Mouse (Mus musculus) T-helper 17 cell (primary cell): ENCODE results near the gene Rnf157.

Experiments used
- in situ Hi-C, 2 experiments: fragments of 300-600 bp; cut with MboI, MseI; formaldehyde crosslinking; loops; 1 replicate in 1 of 2; 2 replicates in 1 of 2; pipeline ENCODE4 v1.15.1; 2025; ENCODE audit warnings: high pct_unique_total_duplicates in 2 of 2

The Rnf157 gene

DNA sequence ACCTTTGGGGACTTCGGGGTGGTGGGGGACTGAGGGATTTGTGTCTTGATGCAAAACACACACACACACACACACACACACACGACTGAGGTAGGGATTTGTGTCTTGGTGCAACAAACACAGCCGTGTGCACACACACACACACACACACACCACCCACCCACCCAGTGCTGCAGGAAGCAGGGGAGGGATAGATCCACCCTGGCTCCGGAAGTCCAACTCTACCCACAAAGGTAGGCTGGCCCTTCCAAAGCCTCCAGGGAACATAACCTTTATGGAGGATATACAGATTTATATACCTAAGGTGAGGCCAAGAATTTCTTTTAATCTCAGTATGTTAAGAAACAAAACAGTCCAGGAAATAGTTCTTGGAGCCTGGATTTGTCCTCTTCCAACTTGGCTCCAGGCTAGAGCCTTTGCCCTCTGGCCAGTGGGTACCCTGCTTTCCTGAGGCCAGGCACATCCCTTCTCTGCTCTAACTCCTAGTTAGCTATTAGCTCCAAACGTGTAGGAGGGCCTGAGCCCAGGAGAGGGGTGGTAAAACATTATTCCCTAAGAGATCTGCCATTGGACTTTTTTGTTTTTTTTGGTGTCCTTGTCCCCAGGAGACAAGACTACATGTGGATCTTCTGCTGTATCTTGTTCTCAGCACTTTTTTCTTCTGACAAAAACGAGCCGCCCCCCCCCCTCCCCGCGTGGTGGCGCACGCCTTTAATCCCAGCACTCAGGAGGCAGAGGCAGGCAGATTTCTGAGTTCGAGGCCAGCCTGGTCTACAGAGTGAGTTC lies 22.3 kb upstream of the Rnf157 start:
- in situ Hi-C loops, result loop anchor here in 1 of 2 experiments (25.0 kb wide), 1 partner anchor 877 kb away; no protein-coding TSS in a partner anchor

DNA sequence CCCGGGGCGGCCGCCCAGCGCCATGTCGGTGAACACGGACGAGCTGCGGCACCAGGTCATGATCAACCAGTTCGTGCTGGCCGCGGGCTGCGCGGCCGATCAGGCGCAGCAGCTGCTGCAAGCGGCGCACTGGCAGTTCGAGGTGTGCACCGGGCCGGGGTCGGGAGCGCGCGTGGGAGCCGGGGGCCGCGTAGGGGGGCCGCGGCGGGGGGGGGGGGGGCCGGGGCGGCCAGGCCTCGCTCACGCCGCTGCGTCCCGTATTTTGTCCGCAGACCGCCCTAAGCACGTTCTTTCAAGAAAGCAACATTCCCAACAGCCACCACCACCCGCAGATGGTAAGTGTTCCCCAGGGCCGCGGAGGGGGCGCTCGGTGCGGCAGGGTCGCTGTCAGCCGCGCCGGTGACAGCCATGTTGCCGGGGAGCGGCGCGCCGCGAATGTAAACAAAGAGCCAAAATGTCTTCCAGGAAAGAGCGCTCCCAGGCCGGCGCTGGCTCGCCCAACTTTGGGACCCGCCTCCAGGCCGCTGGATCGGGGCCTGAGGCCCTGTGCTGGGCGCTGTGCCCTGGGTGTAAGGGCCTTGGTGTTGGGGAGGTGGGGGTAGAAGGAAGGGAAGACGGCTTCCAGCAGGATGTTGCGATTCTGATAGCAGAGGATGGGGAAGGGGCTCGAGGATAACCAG lies 21.6 kb upstream of the Rnf157 start:
- in situ Hi-C loops, result loop anchor here in 1 of 2 experiments (25.0 kb wide), 1 partner anchor 878 kb away; no protein-coding TSS in a partner anchor

DNA sequence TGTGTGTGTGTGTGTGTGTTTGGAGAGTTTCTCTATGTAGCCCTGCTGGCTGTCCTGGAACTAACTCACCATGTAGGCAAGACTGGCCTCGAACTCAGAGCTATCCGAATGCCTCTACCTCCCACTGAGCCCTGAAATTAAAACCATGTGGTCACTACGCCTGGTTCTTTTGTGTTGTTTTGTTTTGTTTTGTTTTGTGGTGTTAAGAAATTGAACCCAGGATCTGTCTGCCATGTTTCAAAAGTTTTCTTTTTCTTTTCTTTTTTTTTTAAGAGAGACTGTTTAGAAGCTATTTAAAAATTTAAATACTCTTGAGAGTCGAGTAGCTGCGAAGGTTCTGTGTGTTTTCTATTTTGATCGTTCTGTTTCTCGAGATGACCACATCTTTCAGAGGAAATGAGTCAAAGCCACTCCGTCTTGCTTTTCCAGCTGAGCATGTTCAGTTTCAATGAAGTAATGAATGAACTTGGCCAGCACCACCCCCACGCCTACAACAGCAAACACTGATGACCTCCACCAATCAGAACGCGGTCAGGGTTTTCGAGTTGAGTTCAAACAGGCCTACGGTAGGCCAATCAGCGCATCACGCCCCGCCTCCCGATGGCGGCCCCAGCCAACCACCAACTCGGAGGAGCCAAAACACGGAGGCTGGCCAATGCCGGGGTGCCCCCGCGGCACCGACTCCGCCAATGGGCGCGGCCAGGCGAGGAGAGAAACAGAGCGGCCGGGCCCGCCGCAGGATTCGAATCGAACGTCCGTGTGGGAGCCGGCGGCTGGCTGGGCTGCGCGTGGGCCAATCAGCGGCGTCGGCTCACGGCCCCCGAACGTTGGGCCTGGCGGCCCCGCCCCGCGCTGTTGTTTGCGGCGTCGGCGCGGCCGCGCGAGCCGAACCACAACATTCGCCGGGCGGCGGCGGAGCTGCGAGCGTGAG lies 20.8 kb upstream of the Rnf157 start, which contains the start of gene Ubald2:
Ubald2 (plus strand) TSS at position 739 of the 931 bp plus-strand sequence.
- in situ Hi-C loops, result loop anchor here in 1 of 2 experiments (25.0 kb wide), 1 partner anchor 879 kb away; no protein-coding TSS in a partner anchor

DNA sequence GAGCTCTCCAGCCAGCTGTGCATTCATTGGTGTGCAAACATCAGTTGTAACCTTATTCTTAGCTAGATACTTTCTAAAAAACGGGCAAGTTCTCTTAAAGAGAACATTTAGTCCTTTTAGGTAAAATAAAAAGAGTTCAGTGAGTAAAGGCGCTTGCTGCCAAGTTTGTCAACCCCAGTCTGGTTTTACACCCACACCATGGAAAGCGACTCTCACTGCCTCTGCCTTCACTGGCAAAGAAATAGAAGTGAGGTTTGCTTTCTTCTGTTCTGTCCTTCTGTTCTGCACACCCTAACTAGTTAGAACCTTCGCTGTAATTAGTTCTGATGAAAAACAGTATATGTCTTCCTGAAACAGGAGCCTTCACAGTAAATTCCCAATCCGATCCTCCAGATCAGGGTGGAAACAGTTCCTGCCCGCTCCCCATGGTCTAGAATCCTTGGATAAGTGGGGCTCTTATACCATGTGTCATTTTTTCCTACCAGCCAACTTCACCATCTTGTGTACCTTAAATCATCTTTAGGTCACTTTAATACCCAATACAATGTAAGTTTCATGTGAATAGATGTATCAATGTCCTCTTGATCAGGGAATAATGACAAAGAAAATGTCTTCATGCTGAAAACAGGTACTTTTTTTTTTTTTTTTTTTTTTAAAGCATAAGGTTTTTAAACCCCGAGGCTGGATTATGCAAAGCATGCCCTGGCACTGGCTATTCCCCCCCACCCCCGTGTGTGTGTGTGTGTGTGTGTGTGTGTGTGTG lies 19.9 kb upstream of the Rnf157 start:
- in situ Hi-C loops, result loop anchor here in 1 of 2 experiments (25.0 kb wide), 1 partner anchor 880 kb away; no protein-coding TSS in a partner anchor

DNA sequence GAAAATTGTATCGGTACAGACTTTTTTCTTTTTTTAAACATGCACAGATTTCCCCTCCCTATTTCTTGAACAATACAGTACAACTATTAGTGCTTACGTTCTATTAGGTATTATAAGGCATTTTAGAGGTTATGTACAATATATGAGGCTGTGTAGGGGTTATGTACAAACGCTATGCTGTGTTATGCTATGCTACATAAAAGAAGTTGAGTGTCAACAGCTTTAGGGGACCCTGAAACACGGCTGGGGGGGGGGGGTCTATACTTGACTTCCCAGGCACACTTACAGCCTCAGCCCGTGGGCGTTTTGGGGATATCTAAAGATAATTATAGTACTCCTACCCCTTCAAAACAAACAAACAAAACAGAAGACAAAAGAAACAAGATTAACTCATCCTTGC lies 19.3 kb upstream of the Rnf157 start:
- in situ Hi-C loops, result loop anchor here in 1 of 2 experiments (25.0 kb wide), 1 partner anchor 880 kb away; no protein-coding TSS in a partner anchor

DNA sequence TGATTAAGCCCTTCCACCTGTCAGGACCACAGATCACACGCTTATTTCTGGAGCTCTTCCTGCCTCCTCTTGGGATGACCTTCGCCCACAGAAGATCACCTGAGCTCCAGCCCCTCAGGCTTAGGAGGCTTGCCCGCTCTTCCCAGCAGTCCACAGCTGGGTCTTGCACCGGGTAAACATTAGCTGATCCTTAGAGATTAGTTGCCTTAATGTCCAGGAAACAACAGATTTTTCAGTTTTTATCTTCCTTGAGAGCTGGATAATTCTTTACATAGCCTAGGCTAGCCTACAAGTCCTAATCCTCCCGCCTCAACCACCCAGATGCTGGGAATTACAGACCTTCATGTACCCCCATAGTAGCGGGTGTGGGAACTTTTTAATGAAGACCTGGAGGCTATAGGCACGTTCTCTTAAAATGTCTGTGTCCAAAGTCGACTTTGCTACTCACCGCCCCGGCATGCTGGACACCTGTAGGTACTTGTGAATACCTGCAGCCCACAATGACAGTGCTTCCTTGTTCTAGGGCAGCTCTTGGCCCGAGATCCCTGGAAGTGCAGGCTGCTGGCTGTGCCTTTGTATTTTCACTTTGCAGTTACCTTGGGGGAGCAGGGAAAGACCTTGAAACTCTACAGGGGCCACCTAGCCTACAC lies 18.7 kb upstream of the Rnf157 start:
- in situ Hi-C loops, result loop anchor here in 1 of 2 experiments (25.0 kb wide), 1 partner anchor 881 kb away; no protein-coding TSS in a partner anchor

DNA sequence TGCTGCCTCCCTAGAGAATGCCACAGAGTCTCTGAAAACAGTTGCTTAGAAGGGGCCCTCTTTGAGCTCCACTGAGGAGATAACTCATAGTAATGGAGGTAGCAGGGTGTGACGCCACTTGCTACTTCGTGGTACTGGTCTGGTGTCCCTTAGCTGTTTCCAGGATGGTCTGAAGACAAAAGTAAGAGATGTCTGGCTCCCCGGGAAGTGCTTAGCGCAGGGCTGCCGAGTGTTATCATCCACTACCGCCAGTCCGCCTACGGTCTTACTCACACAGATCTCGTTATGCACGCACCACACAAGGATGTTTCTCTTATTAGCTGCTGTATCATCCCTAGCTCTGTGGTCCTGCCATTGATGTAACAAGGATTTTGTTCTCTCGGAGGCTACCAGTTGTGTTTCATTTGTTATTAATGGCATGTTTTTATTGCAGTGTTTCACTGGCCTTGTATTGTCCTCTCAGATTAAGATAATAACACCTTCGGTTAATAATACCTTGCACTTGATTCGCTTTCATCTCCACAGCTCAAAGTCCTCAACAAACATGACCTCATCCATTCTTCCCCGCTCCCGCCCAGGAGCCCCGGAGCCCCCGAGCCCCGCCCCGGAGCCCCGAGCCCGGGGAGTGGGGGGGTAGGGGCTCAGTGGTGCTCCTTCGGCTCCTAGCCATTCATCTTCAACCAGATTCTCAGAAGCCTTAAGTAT lies 18.0 kb upstream of the Rnf157 start:
- in situ Hi-C loops, result loop anchor here in 1 of 2 experiments (25.0 kb wide), 1 partner anchor 881 kb away; no protein-coding TSS in a partner anchor

DNA sequence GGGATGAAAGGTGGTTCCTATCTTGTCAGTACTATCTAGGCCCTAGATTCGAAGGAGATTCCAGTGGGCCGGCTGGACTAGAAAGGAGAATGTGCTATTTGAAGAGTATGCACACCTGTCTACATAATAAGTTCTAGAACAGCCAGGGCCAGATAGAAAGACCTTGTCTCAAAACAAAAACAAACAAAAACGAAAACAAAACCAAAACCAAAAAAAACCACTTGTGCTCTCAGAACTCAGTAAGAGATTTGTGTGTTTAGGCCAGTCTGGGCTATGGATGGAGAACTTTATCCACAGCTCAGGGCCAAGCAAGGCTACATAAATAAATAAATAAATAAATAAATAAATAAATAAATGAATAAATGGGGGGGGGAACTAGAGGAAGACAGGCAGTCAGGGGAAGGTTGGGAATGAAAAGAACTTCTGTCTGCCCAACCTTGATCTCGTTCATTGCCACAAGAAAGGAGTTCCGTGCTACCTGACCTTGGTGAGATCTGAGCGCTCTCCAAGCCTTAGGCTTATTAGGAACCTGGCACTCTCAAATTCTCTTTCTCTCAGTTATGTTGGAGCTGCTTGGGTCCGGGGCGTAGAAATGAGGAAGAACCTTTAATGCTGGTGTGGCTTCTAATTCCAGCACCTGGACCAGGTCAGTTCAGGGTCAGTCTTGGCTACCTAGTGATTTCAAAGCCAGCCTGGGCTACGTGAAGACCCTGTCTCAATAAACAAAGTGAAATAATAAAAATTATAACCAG lies 17.2 kb upstream of the Rnf157 start:
- in situ Hi-C loops, result loop anchor here in 1 of 2 experiments (25.0 kb wide), 1 partner anchor 882 kb away; no protein-coding TSS in a partner anchor

DNA sequence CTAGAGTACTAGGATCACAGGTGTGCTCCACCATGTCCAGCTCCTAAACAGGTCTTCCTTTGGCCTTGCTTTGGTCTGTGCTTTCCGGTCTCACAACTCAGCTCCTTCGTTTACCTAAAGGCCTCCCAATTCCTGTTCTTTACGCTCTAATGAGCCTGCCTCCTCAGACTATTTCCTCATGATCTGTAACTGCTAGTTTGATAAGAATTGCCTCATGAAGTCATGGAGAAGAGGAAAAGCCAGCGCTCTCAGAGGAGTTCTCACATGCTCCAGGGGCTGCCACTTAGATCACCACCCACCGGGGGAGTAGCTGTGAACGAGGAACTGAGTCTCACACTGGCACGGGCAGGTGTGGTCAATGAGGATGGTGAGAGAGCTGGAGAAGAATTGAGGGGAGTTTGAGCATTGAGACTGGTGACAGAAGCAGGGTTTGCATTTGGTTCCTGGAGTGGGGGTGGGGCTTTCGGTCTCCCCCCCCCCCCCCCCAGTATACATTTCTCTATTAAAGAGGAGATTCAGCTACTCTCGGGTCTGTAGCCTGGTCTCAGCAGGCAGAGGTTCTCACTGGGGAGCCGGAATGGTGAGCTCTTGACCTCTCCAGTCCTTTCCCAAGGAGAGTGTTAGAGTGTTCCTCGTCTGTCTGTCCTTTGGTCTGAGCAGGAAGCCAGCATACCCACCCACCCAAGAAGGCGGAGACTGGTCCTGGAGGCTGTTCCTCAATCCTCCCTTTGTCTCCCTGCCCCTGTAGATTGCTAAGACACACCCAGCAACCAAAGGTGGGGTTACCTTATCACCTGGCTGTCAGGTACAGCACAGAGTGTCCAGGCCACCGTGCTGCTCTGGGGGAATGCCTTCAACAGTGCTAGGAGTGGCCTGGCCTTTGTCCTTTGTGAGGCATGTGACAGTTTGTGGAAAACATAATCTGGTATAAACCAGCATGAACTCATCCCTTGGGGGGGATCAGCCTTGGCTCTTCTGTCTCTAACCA lies 16.3 kb upstream of the Rnf157 start:
- in situ Hi-C loops, result loop anchor here in 1 of 2 experiments (25.0 kb wide), 1 partner anchor 883 kb away; no protein-coding TSS in a partner anchor

DNA sequence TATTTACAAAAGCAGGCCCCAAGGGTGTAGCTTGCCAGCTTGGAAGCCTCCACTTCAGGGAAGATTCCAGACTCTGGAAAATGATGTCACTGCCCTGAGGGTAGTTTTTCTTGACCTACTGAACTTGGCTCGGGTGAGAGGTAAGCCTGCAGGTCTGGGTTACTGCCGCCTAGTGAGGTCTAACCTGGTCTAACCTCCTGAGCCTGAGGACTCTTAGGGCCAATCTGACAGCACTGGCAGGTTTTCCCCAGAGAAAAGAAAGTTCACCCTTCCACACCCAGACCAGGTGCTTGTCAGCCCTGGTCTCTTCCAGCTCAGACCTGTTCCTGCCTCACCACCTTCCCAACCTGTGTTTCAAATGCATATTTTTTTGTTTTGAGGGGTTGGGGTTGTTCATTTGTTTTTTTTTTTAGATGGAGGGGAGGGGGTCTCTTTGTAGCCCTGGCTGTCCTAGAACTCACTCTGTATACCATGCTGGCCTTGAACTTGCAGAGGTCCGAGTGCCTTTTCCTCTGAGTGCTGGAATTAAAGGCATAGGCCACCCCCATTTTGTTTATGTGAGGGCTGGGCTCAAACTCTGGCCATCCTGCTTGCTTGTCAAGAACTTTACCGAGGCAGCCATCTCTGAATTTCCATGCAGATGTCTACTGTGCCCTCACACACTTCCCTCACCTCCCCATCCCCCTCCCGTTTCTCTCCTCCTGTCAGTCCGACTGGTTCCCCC lies 14.2 kb upstream of the Rnf157 start:
- in situ Hi-C loops, result loop anchor here in 1 of 2 experiments (25.0 kb wide), 1 partner anchor 885 kb away; no protein-coding TSS in a partner anchor

DNA sequence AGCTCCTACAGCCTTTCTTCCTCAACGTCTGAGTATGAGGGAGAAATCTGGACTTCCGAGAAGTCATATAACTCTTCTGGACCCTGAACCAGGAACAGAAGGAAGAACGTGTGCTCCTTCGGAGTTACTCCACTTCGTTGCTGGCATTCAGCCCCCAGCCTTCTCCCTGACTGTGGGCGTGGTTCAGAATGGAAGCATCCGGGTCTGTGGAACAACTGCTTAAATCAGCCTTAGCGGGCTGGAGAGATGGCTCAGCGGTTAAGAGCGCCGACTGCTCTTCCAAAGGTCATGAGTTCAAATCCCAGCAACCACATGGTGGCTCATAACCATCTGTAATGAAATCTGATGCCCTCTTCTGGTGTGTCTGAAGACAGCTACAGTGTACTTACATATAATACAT lies 13.5 kb upstream of the Rnf157 start:
- in situ Hi-C loops, result loop anchor here in 1 of 2 experiments (25.0 kb wide), 1 partner anchor 886 kb away; no protein-coding TSS in a partner anchor

DNA sequence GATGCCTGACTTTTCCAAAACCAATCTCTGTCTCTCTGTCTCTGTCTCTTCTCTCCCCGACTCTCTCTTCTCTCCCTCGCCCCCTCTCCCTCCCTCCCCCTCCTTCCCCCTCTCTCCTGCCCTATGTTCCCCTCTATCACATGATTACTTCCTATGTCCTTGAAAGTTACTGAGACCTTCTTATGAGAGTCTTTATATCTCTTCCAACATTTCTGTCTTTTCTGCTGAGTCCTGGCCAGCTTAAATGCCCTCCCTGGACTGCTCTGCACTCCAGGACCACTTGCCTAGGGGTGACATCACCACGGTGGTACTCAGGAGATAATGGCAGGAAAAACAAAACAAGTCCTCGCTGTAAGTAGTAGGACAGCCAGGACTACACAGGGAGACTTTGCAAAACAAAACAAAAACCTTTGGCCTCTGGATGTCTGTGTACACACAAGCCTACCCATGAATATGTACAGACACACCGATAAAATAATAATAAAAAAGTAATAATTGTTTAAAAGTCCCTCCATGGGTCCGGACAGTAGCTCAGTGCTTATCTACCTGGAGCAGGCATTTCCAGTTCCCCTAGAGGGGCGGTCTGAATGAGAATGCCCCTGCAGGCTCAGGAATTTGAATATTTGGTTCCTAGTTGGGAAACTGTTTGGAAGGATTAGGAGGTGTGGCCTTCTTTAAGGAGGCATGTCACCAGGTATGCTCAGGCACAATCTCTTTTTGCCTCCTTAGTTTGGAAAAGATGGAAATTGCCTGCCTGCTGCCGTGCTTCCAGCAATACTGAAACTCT lies 12.0 kb upstream of the Rnf157 start:
- in situ Hi-C loops, result loop anchor here (25.0 kb wide), 5 partner anchors 887 to 1912 kb away; partner anchors contain the start of genes Cep295nl (in 1 of the 2), Cyth1 (in 1 of the 2), Nat9 (in 1 of the 2) and Tmem104 (in 1 of the 2)

DNA sequence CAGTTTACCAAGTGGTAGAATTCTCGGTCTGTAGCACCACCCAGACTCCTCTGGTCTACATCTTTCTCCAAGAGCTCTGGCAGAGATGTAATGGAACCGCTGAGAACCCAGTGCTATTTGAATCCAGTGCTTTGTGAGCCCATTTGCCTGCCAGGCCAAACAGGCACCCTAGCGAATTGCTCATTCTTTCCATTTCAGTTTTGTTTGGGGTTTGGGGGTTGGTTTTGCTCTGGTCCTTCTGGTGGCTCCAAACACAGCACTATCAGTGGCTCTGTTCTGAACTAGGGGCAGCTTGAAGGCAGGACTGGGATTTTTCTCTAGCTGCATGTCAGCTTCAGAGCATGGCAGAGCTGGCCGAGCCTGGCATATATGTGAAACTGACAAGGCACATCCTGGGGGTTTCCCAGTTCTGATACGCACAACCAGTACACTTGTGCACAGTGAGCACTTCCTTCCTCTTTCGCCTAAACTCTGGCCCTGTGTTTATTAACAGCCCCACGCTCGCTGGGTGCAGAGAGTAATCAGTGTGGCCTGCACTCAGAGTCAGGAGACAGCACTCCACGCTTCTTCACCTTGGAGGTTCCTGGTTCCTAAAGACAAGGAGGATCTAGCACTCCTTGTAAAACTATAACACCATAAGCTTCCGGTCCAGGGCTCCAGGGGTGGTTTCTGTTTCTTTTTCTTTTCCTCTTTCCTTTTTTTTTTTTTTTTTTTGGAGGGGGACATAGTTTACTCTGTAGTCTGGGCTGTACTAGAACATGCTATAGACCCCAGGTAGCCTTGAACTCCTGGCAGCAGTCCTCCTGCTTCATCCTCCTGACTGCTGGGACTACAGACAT lies 11.2 kb upstream of the Rnf157 start:
- in situ Hi-C loops, result loop anchor here (25.0 kb wide), 4 partner anchors 913 to 1913 kb away; partner anchors contain the start of genes Cep295nl (in 1 of the 2), Cyth1 (in 1 of the 2), Nat9 (in 1 of the 2) and Tmem104 (in 1 of the 2)

DNA sequence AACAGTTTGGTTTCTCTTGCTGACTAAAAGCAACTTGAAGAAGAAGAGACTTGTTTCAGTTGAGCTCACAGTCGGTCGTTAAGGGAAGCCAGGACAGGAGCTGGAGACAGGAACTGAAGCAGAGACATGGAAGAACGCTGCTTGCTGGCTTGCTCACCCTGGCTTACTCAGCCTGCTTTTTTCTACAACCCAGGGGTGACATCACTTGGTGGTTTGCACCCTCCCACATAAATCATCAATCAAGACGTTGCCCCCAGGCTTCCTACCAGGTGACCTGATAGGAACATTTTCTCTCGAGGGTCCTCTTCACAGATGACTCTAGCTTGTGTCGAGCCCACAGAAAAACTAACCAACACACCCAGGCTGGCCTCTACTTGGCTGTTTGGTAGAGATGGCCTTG lies 10.4 kb upstream of the Rnf157 start:
- in situ Hi-C loops, result loop anchor here (25.0 kb wide), 4 partner anchors 914 to 1914 kb away; partner anchors contain the start of genes Cep295nl (in 1 of the 2), Cyth1 (in 1 of the 2), Nat9 (in 1 of the 2) and Tmem104 (in 1 of the 2)
